Mouse (Mus musculus): ENCODE data around the gene Ano9.
A peak's percentile ranks its signal among the peaks of the same experiment; 100 is the strongest.

Gene Ano9

GRCm38 (mm10) chr7:141103161-141103560 is 14.4 kb downstream of the Ano9 start:
- no peak for DNase-seq (ENCODE audit: extremely low read depth, low read depth)

GRCm38 (mm10) chr7:141099911-141100691 is 17.5 kb downstream of the Ano9 start, which contains the start of gene Sigirr:
Gene Sigirr (minus strand): TSS chr7:141100572.
- no peak for DNase-seq (ENCODE audit: extremely low read depth, low read depth)

- no peak for DNase-seq (ENCODE audit: extremely low read depth, low read depth)
Measured at GRCm38 (mm10) chr7:141097177-141097576, 20.4 kb downstream of the Ano9 start.

- peak; percentile 86 for DNase-seq (ENCODE audit: extremely low read depth, low read depth)
Measured at GRCm38 (mm10) chr7:141096649-141097056, 21.0 kb downstream of the Ano9 start.

GRCm38 (mm10) chr7:141096021-141096420 is 21.6 kb downstream of the Ano9 start:
- DNase-seq (ENCODE audit: extremely low read depth, low read depth) = no peak

- DNase-seq (ENCODE audit: extremely low read depth, low read depth) = no peak
Measured at GRCm38 (mm10) chr7:141094487-141095205, 23.0 kb downstream of the Ano9 start.

GRCm38 (mm10) chr7:141093950-141094349 is 23.7 kb downstream of the Ano9 start:
- DNase-seq (ENCODE audit: extremely low read depth, low read depth) = no peak

GRCm38 (mm10) chr7:141092051-141092735 is 25.4 kb downstream of the Ano9 start:
- DNase-seq (ENCODE audit: extremely low read depth, low read depth) = peak; percentile 71

- no peak for DNase-seq (ENCODE audit: extremely low read depth, low read depth)
Measured at GRCm38 (mm10) chr7:141090228-141090627, 27.4 kb downstream of the Ano9 start.

GRCm38 (mm10) chr7:141088473-141088872 is 29.1 kb downstream of the Ano9 start:
- DNase-seq (ENCODE audit: extremely low read depth, low read depth) = no peak

GRCm38 (mm10) chr7:141087894-141088293 is 29.7 kb downstream of the Ano9 start:
- no peak for DNase-seq (ENCODE audit: extremely low read depth, low read depth)

- DNase-seq (ENCODE audit: extremely low read depth, low read depth) = no peak
Measured at GRCm38 (mm10) chr7:141079481-141080449, 37.8 kb downstream of the Ano9 start.

GRCm38 (mm10) chr7:141078876-141079275 is 38.7 kb downstream of the Ano9 start:
- DNase-seq (ENCODE audit: extremely low read depth, low read depth) = no peak

GRCm38 (mm10) chr7:141077841-141078240 is 39.8 kb downstream of the Ano9 start, which contains the start of gene Pkp3:
Gene Pkp3 (plus strand): TSS chr7:141078218.
- DNase-seq (ENCODE audit: extremely low read depth, low read depth) = no peak

- no peak for DNase-seq (ENCODE audit: extremely low read depth, low read depth)
Measured at GRCm38 (mm10) chr7:141073782-141074181, 43.8 kb downstream of the Ano9 start.

GRCm38 (mm10) chr7:141072017-141072745 is 45.4 kb downstream of the Ano9 start:
- DNase-seq (ENCODE audit: extremely low read depth, low read depth) = no peak

GRCm38 (mm10) chr7:141070058-141070862 is 47.3 kb downstream of the Ano9 start:
- DNase-seq (ENCODE audit: extremely low read depth, low read depth) = no peak

GRCm38 (mm10) chr7:141068351-141068750 is 49.3 kb downstream of the Ano9 start:
- DNase-seq (ENCODE audit: extremely low read depth, low read depth) = no peak

- no peak for DNase-seq (ENCODE audit: extremely low read depth, low read depth)
Measured at GRCm38 (mm10) chr7:141064576-141064975, 53.0 kb downstream of the Ano9 start.
